Mouse (Mus musculus) stomach, embryonic 14.5 days (tissue): ENCODE results near the gene Pik3cd. TPM values are rescaled to one million over a fixed set of nuclear protein-coding genes. Genes with fewer than 3 reads are reported as not detected.
"Not testable (repeated sequence)": the region's sequence is repeated elsewhere in the genome, so short reads cannot be mapped to it uniquely, and the experiment has no call there.

Experiments
- ATAC-seq: fragments of 200-750 bp; cut with Nextera tagmentation; 2 replicates; pipeline ENCODE4 v1.8.0; 2017; ENCODE audit warnings: low read depth, moderate TSS enrichment; ENCODE audit not compliant: insufficient number of reproducible peaks, insufficient read depth, low FRiP score
- H3K27ac ChIP-seq: fragments of 300-500 bp; sonication (generic); 2 replicates; pipeline ENCODE4 v1.5.1; 2014; ENCODE audit warnings: mild to moderate bottlenecking, low read length, moderate library complexity, mixed read lengths
- H3K27me3 ChIP-seq: fragments of 300-500 bp; sonication (generic); 2 replicates; pipeline ENCODE4 v1.6.1; 2014; ENCODE audit warnings: low read length, control low read depth, mixed read lengths; ENCODE audit not compliant: control insufficient read depth, insufficient read depth
- H3K36me3 ChIP-seq: fragments of 300-500 bp; sonication (generic); 2 replicates; pipeline ENCODE4 v1.6.1; 2014; ENCODE audit warnings: mild to moderate bottlenecking, control low read depth, low read length, moderate library complexity, mixed read lengths; ENCODE audit not compliant: control insufficient read depth, insufficient read depth
- H3K4me1 ChIP-seq: fragments of 300-500 bp; sonication (generic); 2 replicates; pipeline ENCODE4 v1.6.1; 2014; ENCODE audit warnings: low read length, control low read depth, mixed read lengths; ENCODE audit not compliant: control insufficient read depth, insufficient read depth
- H3K4me2 ChIP-seq: fragments of 300-500 bp; sonication (generic); replicated peaks from 2 replicates; pipeline ENCODE4 v1.6.1; 2014; ENCODE audit warnings: low read depth, low read length, control low read depth
- H3K4me3 ChIP-seq: fragments of 300-500 bp; sonication (generic); 2 replicates; pipeline ENCODE4 v1.5.1; 2014; ENCODE audit warnings: low read depth, low read length, control low read depth
- H3K9ac ChIP-seq: fragments of 300-500 bp; sonication (generic); replicated peaks from 2 replicates; pipeline ENCODE4 v1.6.1; 2014; ENCODE audit warnings: low read depth, mild to moderate bottlenecking, control low read depth, low read length, moderate library complexity, mixed read lengths
- H3K9me3 ChIP-seq: fragments of 300-500 bp; sonication (generic); 2 replicates; pipeline ENCODE4 v1.6.1; 2016; ENCODE audit warnings: low read depth, low read length, control low read depth; ENCODE audit not compliant: control insufficient read depth
- WGBS: fragments of 180-500 bp; shearing (Covaris S2); extraction: QIAGEN DNeasy Blood & Tissue Kit; methylation state at CpG from one replicate; pipeline ENCODE4 v1.1.7; 2014; 5-methylcytosine and 5-hydroxymethylcytosine counted together
- polyA plus RNA-seq: library from polyadenylated mRNA; unstranded; fragments of >200 nt; fragmentation: Nextera tagmentation; extraction: Ambion mirVana; gene quantifications from 2 replicates; pipeline ENCODE4 v1.2.1, GENCODE M21; 2014

Pik3cd gene
- polyA plus RNA-seq, 1 experiment from 2014 or later, result 4.8 TPM

- Histone ChIP-seq H3K36me3 (no peaks in the 10 kb centered on the region; the same call in 1 of the 2 replicates), H3K9ac (no peak overlapping the region), H3K9me3 (no peaks in the 10 kb centered on the region), H3K27me3 (no peaks in the 10 kb centered on the region), H3K4me3 (no peak overlapping the region), H3K27ac (no peak overlapping the region), H3K4me1 (no peaks in the 10 kb centered on the region), H3K4me2 (no peak overlapping the region)
- 41% methylated on average over 8 of the region's 8 CpGs for WGBS
- no peak for ATAC-seq
These were observed 82.4 kb downstream of the Pik3cd start for GRCm38 (mm10) chr4:149619988-149620387.

GRCm38 (mm10) chr4:149616999-149617398 is 85.4 kb downstream of the Pik3cd start:
- not testable (repeated sequence) for H3K9ac ChIP-seq, ATAC-seq, H3K4me2 ChIP-seq, H3K27me3 ChIP-seq, H3K36me3 ChIP-seq, H3K4me1 ChIP-seq, H3K4me3 ChIP-seq, H3K9me3 ChIP-seq, H3K27ac ChIP-seq
- WGBS, result 82% methylated on average over 3 of the region's 3 CpGs

GRCm38 (mm10) chr4:149614869-149615268 is 87.5 kb downstream of the Pik3cd start:
- H3K9me3 ChIP-seq, result no peaks in the 10 kb centered on the region
- no peak overlapping the region for H3K4me3 ChIP-seq
- no peaks in the 10 kb centered on the region; the same call in 1 of the 2 replicates for H3K36me3 ChIP-seq
- H3K27ac ChIP-seq, result no peak overlapping the region
- H3K9ac ChIP-seq, result no peak overlapping the region
- no peaks in the 10 kb centered on the region for H3K27me3 ChIP-seq
- no peak overlapping the region for H3K4me2 ChIP-seq
- ATAC-seq, result no peak
- no peaks in the 10 kb centered on the region for H3K4me1 ChIP-seq
- WGBS, result 94% methylated on average over 3 of the region's 3 CpGs

GRCm38 (mm10) chr4:149613497-149613896 is 88.9 kb downstream of the Pik3cd start:
- H3K36me3 ChIP-seq, H3K4me1 ChIP-seq, H3K4me2 ChIP-seq, H3K9me3 ChIP-seq, ATAC-seq, H3K27ac ChIP-seq, H3K4me3 ChIP-seq, H3K9ac ChIP-seq, H3K27me3 ChIP-seq: not testable (repeated sequence)
- WGBS, result 72% methylated on average over 6 of the region's 6 CpGs

GRCm38 (mm10) chr4:149611376-149612044 is 90.9 kb downstream of the Pik3cd start:
- H3K27ac ChIP-seq, result no peak overlapping the region
- no peak overlapping the region for H3K4me2 ChIP-seq
- no peak overlapping the region for H3K9ac ChIP-seq
- H3K4me3 ChIP-seq, result no peak overlapping the region
- WGBS, result 49% methylated on average over 10 of the region's 10 CpGs
- ATAC-seq, result no peak
- H3K4me1 ChIP-seq, result peaks cover 8% of the 10 kb centered on the region; the same call in 1 of the 2 replicates
- H3K9me3 ChIP-seq, result no peaks in the 10 kb centered on the region
- H3K27me3 ChIP-seq, result no peaks in the 10 kb centered on the region
- H3K36me3 ChIP-seq, result no peaks in the 10 kb centered on the region; the same call in 1 of the 2 replicates

- Histone ChIP-seq H3K9ac (no peak overlapping the region), H3K9me3 (no peaks in the 10 kb centered on the region), H3K27ac (no peak overlapping the region), H3K4me1 (peaks cover 8% of the 10 kb centered on the region; the same call in 1 of the 2 replicates), H3K4me2 (no peak overlapping the region), H3K27me3 (no peaks in the 10 kb centered on the region), H3K36me3 (no peaks in the 10 kb centered on the region), H3K4me3 (no peak overlapping the region)
- 69% methylated on average over 8 of the region's 8 CpGs for WGBS
- no peak for ATAC-seq
These were observed 92.9 kb downstream of the Pik3cd start for GRCm38 (mm10) chr4:149609256-149610025.

GRCm38 (mm10) chr4:149608309-149608638 is 94.1 kb downstream of the Pik3cd start:
- ATAC-seq, result 0 out of 2 replicates have a peak, but pooled peaks have one; percentile 46
- no peak overlapping the region for H3K4me3 ChIP-seq
- H3K4me2 ChIP-seq, result no peak overlapping the region
- no peak overlapping the region for H3K27ac ChIP-seq
- no peaks in the 10 kb centered on the region for H3K9me3 ChIP-seq
- H3K36me3 ChIP-seq, result no peaks in the 10 kb centered on the region
- H3K9ac ChIP-seq, result no peak overlapping the region
- no peaks in the 10 kb centered on the region for H3K27me3 ChIP-seq
- 70% methylated on average over 6 of the region's 6 CpGs for WGBS
- H3K4me1 ChIP-seq, result peaks cover 8% of the 10 kb centered on the region; the same call in 1 of the 2 replicates

- no peak overlapping the region for H3K9ac ChIP-seq
- peak; percentile 61; the same call in 1 of the 2 replicates for ATAC-seq
- H3K36me3 ChIP-seq, result no peaks in the 10 kb centered on the region
- no peak overlapping the region for H3K4me2 ChIP-seq
- 40% methylated on average over 20 of the region's 20 CpGs for WGBS
- H3K27me3 ChIP-seq, result no peaks in the 10 kb centered on the region
- H3K4me1 ChIP-seq, result peaks cover 8% of the 10 kb centered on the region; the same call in 1 of the 2 replicates
- no peak overlapping the region for H3K27ac ChIP-seq
- H3K9me3 ChIP-seq, result no peaks in the 10 kb centered on the region
- H3K4me3 ChIP-seq, result no peak overlapping the region
These were observed 94.6 kb downstream of the Pik3cd start for GRCm38 (mm10) chr4:149607591-149608308.
